Mouse (Mus musculus) left cerebral cortex, postnatal 14 days (tissue): ENCODE measurements around the gene Ccr3. TPM values are rescaled to one million over a fixed set of nuclear protein-coding genes. Genes with fewer than 3 reads are reported as not detected.
"Not testable (repeated sequence)": the region's sequence is repeated elsewhere in the genome, so short reads cannot be mapped to it uniquely, and the experiment has no call there.

Experiments used
- DNase-seq, 2 experiments: peaks; one replicate each; pipeline ENCODE4 v3.0.0; 2021 to 2022; ENCODE audit warnings: low spot score in 2 of 2, mixed read lengths in 1 of 2
- intact Hi-C: fragments of 180-260 bp; cut with DNase I; formaldehyde crosslinking; loops from one replicate; pipeline ENCODE4 v1.15.1; 2025
- total RNA-seq, 2 experiments: library from RNA; stranded (reverse); gene quantifications; 2 replicates each; pipeline ENCODE4 v1.2.3; 2021

Ccr3 gene
- total RNA-seq, 2 experiments from 2014 or later, result 0.11 TPM; not detected in 1

DNA sequence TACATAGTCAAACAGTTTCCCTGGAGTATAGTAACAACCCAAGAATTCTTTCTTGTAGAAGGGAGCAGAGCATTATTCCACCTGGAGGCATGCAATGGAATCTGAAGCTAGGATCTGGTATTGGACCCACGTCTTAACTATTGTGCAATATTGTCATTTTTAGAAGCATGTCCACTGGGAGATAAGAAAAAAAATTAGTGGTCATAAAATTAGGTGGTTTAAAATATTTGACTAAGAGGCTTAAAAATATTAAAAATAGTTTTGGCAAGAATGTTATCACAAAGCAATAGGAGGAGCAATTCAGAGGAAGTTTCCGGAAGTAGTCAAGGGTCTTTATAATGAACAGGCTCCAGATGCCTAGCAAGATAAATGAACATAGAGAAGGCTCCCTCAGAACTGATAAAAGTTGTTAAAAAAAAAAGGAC lies 16.4 kb downstream of the Ccr3 start:
- DNase-seq, result no peak
- intact Hi-C loops, result no loop called here

GRCm38 (mm10) chr9:124038949-124039348 lies 17.2 kb downstream of the Ccr3 start:
- intact Hi-C loops, result no loop called here
- DNase-seq, result no peak

DNA sequence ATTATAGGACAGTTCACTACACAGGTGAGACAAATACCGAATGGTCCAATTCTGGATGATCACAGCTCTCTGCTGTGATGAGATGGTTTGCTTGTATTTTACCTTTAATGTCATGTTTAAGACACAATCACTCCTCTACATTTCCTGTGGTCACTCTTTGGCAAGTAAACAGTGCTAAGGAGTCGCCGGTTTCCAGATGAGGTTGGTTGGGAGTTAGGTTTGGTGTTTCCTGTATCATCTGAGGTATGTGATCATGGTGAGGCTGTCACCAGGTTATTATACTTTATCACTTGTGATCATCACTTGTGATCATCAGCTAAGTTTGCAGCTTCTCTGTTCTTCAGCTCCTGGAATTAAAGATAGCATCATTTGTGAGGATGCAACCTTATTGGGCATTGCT lies 19.2 kb downstream of the Ccr3 start:
- intact Hi-C loops, result no loop called here
- no peak for DNase-seq

GRCm38 (mm10) chr9:124053532-124053931 lies 31.8 kb downstream of the Ccr3 start:
- intact Hi-C loops, result no loop called here
- no peak for DNase-seq

- no peak for DNase-seq
- intact Hi-C loops, result no loop called here
These were observed 34.5 kb downstream of the Ccr3 start for GRCm38 (mm10) chr9:124056158-124056709.

GRCm38 (mm10) chr9:124059660-124060352 lies 38.0 kb downstream of the Ccr3 start:
- DNase-seq, result no peak
- intact Hi-C loops, result no loop called here

- intact Hi-C loops, DNase-seq: not testable (repeated sequence)
These were observed 40.0 kb downstream of the Ccr3 start for GRCm38 (mm10) chr9:124061474-124062432.

DNA sequence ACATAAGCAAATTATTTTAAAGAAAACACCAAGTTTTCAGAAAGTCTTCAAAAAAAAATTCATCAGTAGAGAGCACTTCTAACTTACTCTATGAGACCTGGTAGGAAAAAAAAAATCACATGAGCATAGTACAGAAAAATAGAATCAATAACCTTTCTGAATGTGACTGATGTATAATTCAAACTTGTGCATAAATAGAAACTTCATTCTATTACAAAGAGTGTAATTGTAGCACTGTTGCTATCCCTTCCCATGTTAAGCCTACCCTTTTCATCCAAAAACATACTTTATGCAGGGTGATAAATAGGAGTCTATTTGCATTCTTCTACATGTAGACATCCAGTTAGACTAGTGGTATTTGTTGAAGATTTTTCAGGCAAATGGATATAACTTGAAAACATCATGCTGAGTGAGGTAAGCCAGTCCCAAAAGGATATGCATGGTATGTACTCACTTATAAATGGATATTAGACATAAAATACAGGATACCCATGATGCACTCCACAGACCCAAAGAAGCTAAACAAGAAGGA lies 44.9 kb downstream of the Ccr3 start:
- DNase-seq, result no peak
- intact Hi-C loops, result no loop called here

GRCm38 (mm10) chr9:124068098-124069058 lies 46.6 kb downstream of the Ccr3 start:
- no peak for DNase-seq
- intact Hi-C loops, result no loop called here

DNA sequence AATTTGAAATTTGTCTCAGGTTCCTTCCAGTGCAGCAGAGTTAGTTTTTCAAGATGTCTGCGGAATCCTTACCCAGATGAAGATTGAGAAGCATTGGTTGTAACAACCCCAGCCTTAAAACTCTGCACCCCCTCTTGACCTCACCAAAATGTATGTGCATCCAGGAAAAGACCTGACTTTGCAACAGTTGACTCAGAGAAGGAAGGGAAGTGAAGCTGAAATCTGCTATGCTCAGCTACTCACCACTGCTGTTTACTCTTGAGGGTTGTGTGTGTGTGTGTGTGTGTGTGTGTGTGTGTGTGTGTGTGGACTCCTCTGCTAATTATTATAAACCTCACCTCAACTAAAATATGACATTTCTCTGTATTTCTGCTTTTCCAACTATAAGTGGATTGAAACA lies 49.7 kb downstream of the Ccr3 start:
- peak in 1 of 2 experiments; percentile 3 for DNase-seq
- intact Hi-C loops, result no loop called here

DNA sequence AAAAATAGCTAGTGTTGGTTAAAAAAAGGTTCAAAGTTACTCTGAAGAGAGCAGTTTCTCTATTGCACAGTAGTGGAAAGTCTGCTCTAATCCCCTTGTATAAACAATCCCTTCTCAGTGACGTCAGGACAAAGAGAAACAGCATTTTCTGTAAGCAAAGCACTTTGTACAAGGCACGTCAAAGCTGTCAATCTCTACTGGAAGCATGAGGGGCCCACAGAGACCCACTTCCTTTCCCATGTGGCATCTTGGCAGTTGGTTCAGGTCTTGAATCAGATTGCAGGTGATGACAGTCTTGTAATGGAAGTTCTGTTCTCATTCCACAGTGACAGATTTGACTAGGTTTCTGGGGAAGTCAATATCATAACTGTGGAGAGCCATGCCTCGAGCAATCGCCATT lies 58.0 kb downstream of the Ccr3 start:
- intact Hi-C loops, result no loop called here
- DNase-seq, result no peak

DNA sequence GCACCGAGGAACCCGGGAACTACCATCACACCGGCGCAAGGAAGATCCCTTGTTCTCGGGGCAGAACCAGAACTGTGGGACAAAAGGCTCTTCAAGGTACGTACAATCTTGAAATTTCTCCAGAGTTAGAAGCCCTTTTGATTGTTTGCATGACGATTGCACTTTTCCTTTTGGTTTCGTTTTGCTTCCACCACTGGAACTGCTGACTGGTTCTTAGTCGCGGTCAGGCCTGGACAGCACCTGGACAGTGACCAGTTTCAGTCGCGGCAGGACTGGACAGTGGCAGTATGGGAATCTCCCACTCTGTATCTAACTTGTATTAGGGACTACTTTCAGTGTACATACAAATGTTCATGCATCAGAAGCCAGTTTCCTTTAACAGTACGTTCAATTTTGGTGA lies 58.7 kb downstream of the Ccr3 start:
- DNase-seq, intact Hi-C loops: not testable (repeated sequence)

Other genes starting within 250 kb of the Ccr3 start
- not detected for gene Cxcr6, start 215.5 kb upstream of the Ccr3 start, total RNA-seq
- gene Fyco1, start 170.1 kb upstream of the Ccr3 start, total RNA-seq, result 10 to 100 TPM; 22.3 to 25.2 TPM
- gene Xcr1, start 159.9 kb upstream of the Ccr3 start, total RNA-seq, result not detected
- 1 to 10 TPM in 1 of 2 experiments, under 1 TPM in 1; 0.93 to 1.2 TPM for gene Ccr1, start 53.3 kb upstream of the Ccr3 start, total RNA-seq
- gene Ccr1l1, start 43.6 kb upstream of the Ccr3 start, total RNA-seq, result not detected
- under 1 TPM; 0.36 to 0.57 TPM for gene Ccr2, start 80.0 kb downstream of the Ccr3 start, total RNA-seq
- 10 to 100 TPM; 10.1 to 11.1 TPM for gene Ccr5, start 99.6 kb downstream of the Ccr3 start, total RNA-seq